Mouse (Mus musculus): ENCODE data around the gene Ctnna3. TPM values are rescaled to one million over a fixed set of nuclear protein-coding genes. Genes with fewer than 3 reads are reported as not detected.

Gene Ctnna3
- total and polyA plus RNA-seq, 3 experiments: not detected

DNA sequence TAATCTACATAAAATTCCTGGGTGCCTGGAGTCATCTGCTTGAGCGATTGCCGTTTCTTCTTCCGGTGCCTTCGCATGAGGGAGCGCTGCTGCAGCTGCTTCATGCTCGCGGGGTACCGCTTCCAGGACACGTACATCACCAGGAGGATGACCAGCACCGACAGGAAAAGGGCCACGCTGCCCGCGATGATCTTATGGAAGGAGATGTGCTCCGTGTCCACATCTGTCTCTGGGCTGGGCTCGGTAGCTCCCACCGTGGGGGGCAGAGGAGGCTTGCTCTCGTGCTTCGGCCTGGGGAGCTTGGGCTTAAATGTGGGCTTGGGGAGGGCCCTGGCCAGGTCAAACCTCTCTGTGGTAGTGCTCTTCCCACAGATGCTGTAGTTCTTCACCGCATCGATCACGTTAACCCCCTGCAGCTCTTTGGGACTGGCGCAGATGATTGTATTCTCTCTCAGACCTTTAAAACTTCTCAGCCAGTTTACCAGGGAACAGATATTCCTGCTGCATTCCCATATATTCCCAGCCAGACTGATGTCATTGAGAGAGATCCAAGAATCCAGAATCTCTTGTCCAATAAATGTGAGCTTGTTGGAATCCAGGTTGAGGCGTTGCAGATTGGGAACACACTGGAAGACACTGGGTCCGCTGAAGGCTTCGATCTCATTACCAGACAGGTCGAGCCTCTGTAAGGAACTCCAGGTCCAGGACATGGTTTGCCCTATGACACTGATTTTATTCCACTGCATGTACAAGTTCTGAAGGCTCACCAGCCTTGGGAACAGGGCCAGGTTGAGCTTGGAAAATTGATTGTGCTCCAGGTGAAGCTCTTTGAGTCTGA, 658.3 kb downstream of the Ctnna3 start:
- Histone ChIP-seq H3K4me1 (ENCODE audit: control insufficient read depth in 1 of 2, insufficient read depth in 2 of 2, low read length in 2 of 2) (no peaks in the 10 kb centered on the region), H3K27me3 (ENCODE audit: control insufficient read depth in 1 of 2, insufficient read depth in 2 of 2, low read length in 2 of 2) (no peaks in the 10 kb centered on the region), H3K4me3 (ENCODE audit: control insufficient read depth in 1 of 2, insufficient read depth in 1 of 2, low read depth in 2 of 2, low read length in 2 of 2) (no peak overlapping the region), H3K27ac (ENCODE audit: control insufficient read depth, low read depth, low read length) (no peak overlapping the region), H3K36me3 (ENCODE audit: control insufficient read depth in 1 of 2, insufficient read depth in 2 of 2, low read length in 2 of 2) (no peaks in the 10 kb centered on the region), H3K9me3 (replicated peaks; ENCODE audit: insufficient read depth, low read length) (no peaks in the 10 kb centered on the region), H3K79me2 (ENCODE audit: control insufficient read depth, insufficient read depth, low read length, poor library complexity) (no peaks in the 10 kb centered on the region), H3K9ac (ENCODE audit: control insufficient read depth, low read depth, low read length, poor library complexity, severe bottlenecking) (no peak overlapping the region)
- no peak for DNase-seq (ENCODE audit: low read depth, low spot score)
- TF ChIP-seq ETS1 (IDR thresholded peaks at IDR 0.05; ENCODE audit: low read depth, low read length) (no peak), EP300 (IDR thresholded peaks at IDR 0.05; ENCODE audit: low read depth in 1 of 2, low read length in 2 of 2) (no peak), CHD2 (IDR thresholded peaks at IDR 0.05; ENCODE audit: low read length) (no peak), USF2 (IDR thresholded peaks at IDR 0.05; ENCODE audit: borderline replicate concordance in 1 of 2, insufficient read depth in 1 of 2, low read depth in 1 of 2, low read length in 2 of 2) (no peak), JUND (IDR thresholded peaks at IDR 0.05; ENCODE audit: low read depth, low read length) (no peak), MEF2A (IDR thresholded peaks at IDR 0.05; ENCODE audit: extremely low read depth, insufficient replicate concordance, low read depth, low read length, poor library complexity, severe bottlenecking) (no peak), MAZ (IDR thresholded peaks at IDR 0.05; ENCODE audit: low read depth, low read length) (no peak), MAFK (IDR thresholded peaks at IDR 0.05; ENCODE audit: borderline replicate concordance, low read depth, low read length) (no peak), USF1 (IDR thresholded peaks at IDR 0.05; ENCODE audit: low read depth, low read length) (no peak), ZMIZ1 (IDR thresholded peaks at IDR 0.05; ENCODE audit: low read depth, low read length) (no peak), MXI1 (IDR thresholded peaks at IDR 0.05; ENCODE audit: low read depth, low read length) (no peak), UBTF (IDR thresholded peaks at IDR 0.05; ENCODE audit: borderline replicate concordance, insufficient read depth, low read depth, low read length) (no peak), NRF1 (IDR thresholded peaks at IDR 0.05; ENCODE audit: insufficient read depth, low read depth, low read length, poor library complexity, severe bottlenecking) (no peak)

DNA sequence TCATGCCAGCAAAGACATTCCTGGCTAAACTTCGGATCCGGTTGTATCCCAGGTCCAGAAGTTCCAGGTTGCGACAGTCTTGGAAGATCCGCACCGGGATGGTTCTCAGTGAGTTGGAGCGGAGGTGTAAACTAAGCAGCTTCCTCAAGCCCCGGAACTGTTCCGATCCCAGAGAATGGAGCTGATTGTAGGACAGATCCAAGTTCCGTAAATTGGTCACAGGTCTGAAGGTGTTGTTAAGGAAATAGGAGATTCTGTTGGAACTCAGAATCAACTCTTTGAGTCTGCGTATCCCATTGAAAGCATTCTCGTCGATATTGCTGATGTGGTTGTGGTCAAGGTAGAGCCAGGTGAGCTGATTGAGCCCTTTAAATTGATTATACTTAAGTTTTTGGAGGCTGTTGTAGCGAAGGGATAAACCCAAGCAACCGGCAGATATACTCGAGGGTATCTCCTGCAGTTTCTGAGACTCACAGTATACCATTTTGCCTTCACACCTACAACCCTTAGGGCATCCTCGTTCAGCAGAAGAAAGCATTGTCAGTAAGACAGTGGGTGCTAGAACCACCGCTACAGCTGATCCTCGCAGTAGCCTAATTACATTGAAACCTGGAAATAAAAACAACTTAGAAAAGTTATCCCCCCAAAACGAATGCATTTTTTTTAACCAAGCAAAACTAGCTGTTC, 659.0 kb downstream of the Ctnna3 start:
- H3K36me3 ChIP-seq (ENCODE audit: control insufficient read depth in 1 of 2, insufficient read depth in 2 of 2, low read length in 2 of 2): no peaks in the 10 kb centered on the region
- H3K4me1 ChIP-seq (ENCODE audit: control insufficient read depth in 1 of 2, insufficient read depth in 2 of 2, low read length in 2 of 2): no peaks in the 10 kb centered on the region
- no peaks in the 10 kb centered on the region for H3K79me2 ChIP-seq (ENCODE audit: control insufficient read depth, insufficient read depth, low read length, poor library complexity)
- no peaks in the 10 kb centered on the region for H3K9me3 ChIP-seq (replicated peaks; ENCODE audit: insufficient read depth, low read length)
- H3K4me3 ChIP-seq (ENCODE audit: control insufficient read depth in 1 of 2, insufficient read depth in 1 of 2, low read depth in 2 of 2, low read length in 2 of 2): no peak overlapping the region
- no peak for DNase-seq (ENCODE audit: low read depth, low spot score)
- no peak overlapping the region for H3K27ac ChIP-seq (ENCODE audit: control insufficient read depth, low read depth, low read length)
- no peak overlapping the region for H3K9ac ChIP-seq (ENCODE audit: control insufficient read depth, low read depth, low read length, poor library complexity, severe bottlenecking)
- H3K27me3 ChIP-seq (ENCODE audit: control insufficient read depth in 1 of 2, insufficient read depth in 2 of 2, low read length in 2 of 2): no peaks in the 10 kb centered on the region
- TF ChIP-seq MYB (IDR thresholded peaks at IDR 0.05; ENCODE audit: low read depth, low read length): no peak
- no peak for TF ChIP-seq NRF1 (IDR thresholded peaks at IDR 0.05; ENCODE audit: insufficient read depth, low read depth, low read length, poor library complexity, severe bottlenecking)
- no peak for TF ChIP-seq MXI1 (IDR thresholded peaks at IDR 0.05; ENCODE audit: low read depth, low read length)
- TF ChIP-seq ZMIZ1 (IDR thresholded peaks at IDR 0.05; ENCODE audit: low read depth, low read length): no peak
- TF ChIP-seq BHLHE40 (IDR thresholded peaks at IDR 0.05; ENCODE audit: borderline replicate concordance, low read depth, low read length): no peak
- no peak for TF ChIP-seq ZNF384 (IDR thresholded peaks at IDR 0.05; ENCODE audit: low read depth, low read length)
- TF ChIP-seq HCFC1 (IDR thresholded peaks at IDR 0.05; ENCODE audit: low read depth, low read length): no peak
- TF ChIP-seq USF1 (IDR thresholded peaks at IDR 0.05; ENCODE audit: low read depth, low read length): no peak
